Mouse (Mus musculus): Measurements from ENCODE around the gene Atxn7. TPM values are rescaled to one million over a fixed set of nuclear protein-coding genes. Genes with fewer than 3 reads are reported as not detected.
"Not testable (repeated sequence)": the region's sequence is repeated elsewhere in the genome, so short reads cannot be mapped to it uniquely, and the experiment has no call there.

Atxn7 gene
- polyA plus RNA-seq, 1 experiment from 2014 or later = 5.2 TPM

GRCm38 (mm10) chr14:13948345-13948744 lies 12.9 kb upstream of the Atxn7 start:
- WGBS (ENCODE audit: insufficient replicate concordance) = 88% methylated on average over 7 of the region's 7 CpGs
- no peaks in the 10 kb centered on the region for H3K9me3 ChIP-seq (replicated peaks; ENCODE audit: control insufficient read depth, low read length)
- no peak overlapping the region for H3K27ac ChIP-seq (ENCODE audit: low read depth, low read length)
- no peak for ATAC-seq (replicated peaks; ENCODE audit: insufficient number of reproducible peaks, low FRiP score, low TSS enrichment)
- H3K36me3 ChIP-seq (ENCODE audit: control insufficient read depth, insufficient read depth, low read length) = peaks cover 19% of the 10 kb centered on the region
- H3K4me1 ChIP-seq (ENCODE audit: control insufficient read depth, insufficient read depth, low read length) = no peaks in the 10 kb centered on the region
- H3K9ac ChIP-seq (ENCODE audit: low read depth, low read length) = no peak overlapping the region
- H3K4me2 ChIP-seq = no peak overlapping the region
- no peak overlapping the region for H3K4me3 ChIP-seq (ENCODE audit: low read depth, low read length)
- H3K27me3 ChIP-seq (ENCODE audit: control insufficient read depth, insufficient read depth, low read length) = no peaks in the 10 kb centered on the region

GRCm38 (mm10) chr14:13950401-13950800 lies 10.8 kb upstream of the Atxn7 start:
- Histone ChIP-seq H3K27ac (ENCODE audit: low read depth, low read length) (no peak overlapping the region), H3K9ac (ENCODE audit: low read depth, low read length) (no peak overlapping the region), H3K9me3 (replicated peaks; ENCODE audit: control insufficient read depth, low read length) (no peaks in the 10 kb centered on the region), H3K4me2 (no peak overlapping the region), H3K36me3 (ENCODE audit: control insufficient read depth, insufficient read depth, low read length) (peaks cover 22% of the 10 kb centered on the region), H3K4me1 (ENCODE audit: control insufficient read depth, insufficient read depth, low read length) (no peaks in the 10 kb centered on the region), H3K4me3 (ENCODE audit: low read depth, low read length) (no peak overlapping the region), H3K27me3 (ENCODE audit: control insufficient read depth, insufficient read depth, low read length) (no peaks in the 10 kb centered on the region)
- ATAC-seq (replicated peaks; ENCODE audit: insufficient number of reproducible peaks, low FRiP score, low TSS enrichment) = no peak

GRCm38 (mm10) chr14:13952151-13952550 lies 9.1 kb upstream of the Atxn7 start:
- not testable (repeated sequence) for H3K4me2 ChIP-seq; H3K27ac ChIP-seq (ENCODE audit: low read depth, low read length); H3K9me3 ChIP-seq (replicated peaks; ENCODE audit: control insufficient read depth, low read length); H3K4me3 ChIP-seq (ENCODE audit: low read depth, low read length); H3K27me3 ChIP-seq (ENCODE audit: control insufficient read depth, insufficient read depth, low read length); ATAC-seq (replicated peaks; ENCODE audit: insufficient number of reproducible peaks, low FRiP score, low TSS enrichment); H3K9ac ChIP-seq (ENCODE audit: low read depth, low read length); H3K4me1 ChIP-seq (ENCODE audit: control insufficient read depth, insufficient read depth, low read length)
- 93% methylated on average over 3 of the region's 3 CpGs for WGBS (ENCODE audit: insufficient replicate concordance)
- H3K36me3 ChIP-seq (ENCODE audit: control insufficient read depth, insufficient read depth, low read length) = peaks cover 25% of the 10 kb centered on the region

- Histone ChIP-seq H3K9ac (ENCODE audit: low read depth, low read length) (peak overlapping the region; percentile 97), H3K27me3 (ENCODE audit: control insufficient read depth, insufficient read depth, low read length) (no peaks in the 10 kb centered on the region), H3K36me3 (ENCODE audit: control insufficient read depth, insufficient read depth, low read length) (peaks cover 4% of the 10 kb centered on the region; the same call in 1 of the 2 replicates), H3K4me1 (ENCODE audit: control insufficient read depth, insufficient read depth, low read length) (peaks cover 6% of the 10 kb centered on the region; the same call in 1 of the 2 replicates), H3K27ac (ENCODE audit: low read depth, low read length) (no peak overlapping the region), H3K9me3 (replicated peaks; ENCODE audit: control insufficient read depth, low read length) (no peaks in the 10 kb centered on the region), H3K4me3 (ENCODE audit: low read depth, low read length) (peak overlapping the region; percentile 71), H3K4me2 (peak overlapping the region; percentile 71)
- WGBS (ENCODE audit: insufficient replicate concordance) = 2% methylated on average over 9 of the region's 9 CpGs
- no peak for ATAC-seq (replicated peaks; ENCODE audit: insufficient number of reproducible peaks, low FRiP score, low TSS enrichment)
These were observed 1.2 kb upstream of the Atxn7 start for GRCm38 (mm10) chr14:13960079-13960478.

- under 1% methylated on average over 69 of the region's 75 CpGs for WGBS (ENCODE audit: insufficient replicate concordance)
- H3K36me3 ChIP-seq (ENCODE audit: control insufficient read depth, insufficient read depth, low read length) = peaks cover 2% of the 10 kb centered on the region; the same call in 1 of the 2 replicates
- ATAC-seq (replicated peaks; ENCODE audit: insufficient number of reproducible peaks, low FRiP score, low TSS enrichment) = peak; percentile 81
- peak overlapping the region; percentile 71 for H3K4me3 ChIP-seq (ENCODE audit: low read depth, low read length)
- H3K27ac ChIP-seq (ENCODE audit: low read depth, low read length) = peak overlapping the region; percentile 68
- peak overlapping the region; percentile 97 for H3K9ac ChIP-seq (ENCODE audit: low read depth, low read length)
- H3K27me3 ChIP-seq (ENCODE audit: control insufficient read depth, insufficient read depth, low read length) = no peaks in the 10 kb centered on the region
- H3K4me2 ChIP-seq = peak overlapping the region; percentile 71
- H3K9me3 ChIP-seq (replicated peaks; ENCODE audit: control insufficient read depth, low read length) = no peaks in the 10 kb centered on the region
- peaks cover 6% of the 10 kb centered on the region; the same call in 1 of the 2 replicates for H3K4me1 ChIP-seq (ENCODE audit: control insufficient read depth, insufficient read depth, low read length)
These were observed 536 bp upstream of the Atxn7 start for GRCm38 (mm10) chr14:13960482-13961325.

GRCm38 (mm10) chr14:13962476-13962875 lies 1.2 kb downstream of the Atxn7 start:
- H3K9ac ChIP-seq (ENCODE audit: low read depth, low read length) = no peak overlapping the region
- no peaks in the 10 kb centered on the region for H3K36me3 ChIP-seq (ENCODE audit: control insufficient read depth, insufficient read depth, low read length)
- 88% methylated on average over 6 of the region's 6 CpGs for WGBS (ENCODE audit: insufficient replicate concordance)
- H3K27ac ChIP-seq (ENCODE audit: low read depth, low read length) = no peak overlapping the region
- H3K4me3 ChIP-seq (ENCODE audit: low read depth, low read length) = no peak overlapping the region
- no peak overlapping the region for H3K4me2 ChIP-seq
- ATAC-seq (replicated peaks; ENCODE audit: insufficient number of reproducible peaks, low FRiP score, low TSS enrichment) = no peak
- H3K27me3 ChIP-seq (ENCODE audit: control insufficient read depth, insufficient read depth, low read length) = no peaks in the 10 kb centered on the region
- no peaks in the 10 kb centered on the region for H3K9me3 ChIP-seq (replicated peaks; ENCODE audit: control insufficient read depth, low read length)
- peaks cover 6% of the 10 kb centered on the region; the same call in 1 of the 2 replicates for H3K4me1 ChIP-seq (ENCODE audit: control insufficient read depth, insufficient read depth, low read length)

- no peaks in the 10 kb centered on the region for H3K9me3 ChIP-seq (replicated peaks; ENCODE audit: control insufficient read depth, low read length)
- 76% methylated on average over 1 of the region's 1 CpGs for WGBS (ENCODE audit: insufficient replicate concordance)
- ATAC-seq (replicated peaks; ENCODE audit: insufficient number of reproducible peaks, low FRiP score, low TSS enrichment) = no peak
- H3K27ac ChIP-seq (ENCODE audit: low read depth, low read length) = no peak overlapping the region
- no peak overlapping the region for H3K4me2 ChIP-seq
- H3K4me3 ChIP-seq (ENCODE audit: low read depth, low read length) = no peak overlapping the region
- peaks cover 4% of the 10 kb centered on the region; the same call in 1 of the 2 replicates for H3K27me3 ChIP-seq (ENCODE audit: control insufficient read depth, insufficient read depth, low read length)
- H3K4me1 ChIP-seq (ENCODE audit: control insufficient read depth, insufficient read depth, low read length) = peaks cover 6% of the 10 kb centered on the region; the same call in 1 of the 2 replicates
- no peaks in the 10 kb centered on the region for H3K36me3 ChIP-seq (ENCODE audit: control insufficient read depth, insufficient read depth, low read length)
- no peak overlapping the region for H3K9ac ChIP-seq (ENCODE audit: low read depth, low read length)
These were observed 2.3 kb downstream of the Atxn7 start for GRCm38 (mm10) chr14:13963527-13963926.

- no peak for ATAC-seq (replicated peaks; ENCODE audit: insufficient number of reproducible peaks, low FRiP score, low TSS enrichment)
- Histone ChIP-seq H3K27me3 (ENCODE audit: control insufficient read depth, insufficient read depth, low read length) (peaks cover 20% of the 10 kb centered on the region), H3K4me2 (no peak overlapping the region), H3K36me3 (ENCODE audit: control insufficient read depth, insufficient read depth, low read length) (no peaks in the 10 kb centered on the region), H3K4me1 (ENCODE audit: control insufficient read depth, insufficient read depth, low read length) (no peaks in the 10 kb centered on the region), H3K9ac (ENCODE audit: low read depth, low read length) (no peak overlapping the region), H3K4me3 (ENCODE audit: low read depth, low read length) (no peak overlapping the region), H3K27ac (ENCODE audit: low read depth, low read length) (no peak overlapping the region), H3K9me3 (replicated peaks; ENCODE audit: control insufficient read depth, low read length) (no peaks in the 10 kb centered on the region)
- WGBS (ENCODE audit: insufficient replicate concordance) = 57% methylated on average over 1 of the region's 1 CpGs
These were observed 6.4 kb downstream of the Atxn7 start for GRCm38 (mm10) chr14:13967607-13968006.

- Histone ChIP-seq H3K9ac (ENCODE audit: low read depth, low read length) (no peak overlapping the region), H3K4me3 (ENCODE audit: low read depth, low read length) (no peak overlapping the region), H3K27me3 (ENCODE audit: control insufficient read depth, insufficient read depth, low read length) (peaks cover 20% of the 10 kb centered on the region), H3K27ac (ENCODE audit: low read depth, low read length) (no peak overlapping the region), H3K36me3 (ENCODE audit: control insufficient read depth, insufficient read depth, low read length) (no peaks in the 10 kb centered on the region), H3K9me3 (replicated peaks; ENCODE audit: control insufficient read depth, low read length) (no peaks in the 10 kb centered on the region), H3K4me1 (ENCODE audit: control insufficient read depth, insufficient read depth, low read length) (no peaks in the 10 kb centered on the region), H3K4me2 (no peak overlapping the region)
- WGBS (ENCODE audit: insufficient replicate concordance) = 76% methylated on average over 5 of the region's 5 CpGs
- no peak for ATAC-seq (replicated peaks; ENCODE audit: insufficient number of reproducible peaks, low FRiP score, low TSS enrichment)
These were observed 7.2 kb downstream of the Atxn7 start for GRCm38 (mm10) chr14:13968476-13968875.
